Mouse (Mus musculus) cortical plate, adult 2 months (tissue): ENCODE results near the gene Leo1.

Source experiments
- CTCF ChIP-seq: fragments of 200-500 bp; IDR thresholded peaks from 2 replicates; pipeline ENCODE4 v1.5.1; 2011; ENCODE audit warnings: mild to moderate bottlenecking, control low read depth, low read length; ENCODE audit not compliant: insufficient read depth; ENCODE audit errors: extremely low read depth
- POLR2A ChIP-seq: fragments of 200-500 bp; IDR thresholded peaks from 2 replicates; pipeline ENCODE4 v1.6.1; 2011; ENCODE audit warnings: mild to moderate bottlenecking, low read length, control low read depth; ENCODE audit not compliant: insufficient read depth; ENCODE audit errors: extremely low read depth

GRCm38 (mm10) chr9:75465856-75466255 lies 24.5 kb downstream of the Leo1 start:
- TF ChIP-seq CTCF (no peak), POLR2A (no peak)
